Mouse (Mus musculus) heart, embryonic 12.5 days (tissue): ENCODE measurements around the gene Fos. TPM values are rescaled to one million over a fixed set of nuclear protein-coding genes. Genes with fewer than 3 reads are reported as not detected.
"Not testable (repeated sequence)": the region's sequence is repeated elsewhere in the genome, so short reads cannot be mapped to it uniquely, and the experiment has no call there.

Experiments
- ATAC-seq: fragments of 200-750 bp; cut with Nextera tagmentation; 2 replicates; pipeline ENCODE4 v1.8.0; 2017; ENCODE audit warnings: moderate TSS enrichment, moderate library complexity; ENCODE audit not compliant: insufficient number of reproducible peaks, low FRiP score
- H3K27ac ChIP-seq: fragments of 300-500 bp; sonication (generic); 2 replicates; pipeline ENCODE4 v1.5.1; 2016; ENCODE audit warnings: mild to moderate bottlenecking, moderate library complexity; ENCODE audit not compliant: poor library complexity, severe bottlenecking
- H3K27me3 ChIP-seq: fragments of 300-500 bp; sonication (generic); replicated peaks from 2 replicates; pipeline ENCODE4 v1.6.1; 2016; ENCODE audit warnings: mild to moderate bottlenecking, moderate library complexity
- H3K36me3 ChIP-seq: fragments of 300-500 bp; sonication (generic); 2 replicates; pipeline ENCODE4 v1.6.1; 2016; ENCODE audit warnings: mild to moderate bottlenecking, moderate library complexity
- H3K4me1 ChIP-seq: fragments of 300-500 bp; sonication (generic); replicated peaks from 2 replicates; pipeline ENCODE4 v1.6.1; 2016; ENCODE audit warnings: mild to moderate bottlenecking
- H3K4me2 ChIP-seq: fragments of 300-500 bp; sonication (generic); 2 replicates; pipeline ENCODE4 v1.6.1; 2016; ENCODE audit warnings: mild to moderate bottlenecking, moderate library complexity
- H3K4me3 ChIP-seq: fragments of 300-500 bp; sonication (generic); 2 replicates; pipeline ENCODE4 v1.5.1; 2016; ENCODE audit warnings: mild to moderate bottlenecking
- H3K9ac ChIP-seq: fragments of 300-500 bp; sonication (generic); 2 replicates; pipeline ENCODE4 v1.6.1; 2016; ENCODE audit warnings: mild to moderate bottlenecking, moderate library complexity
- H3K9me3 ChIP-seq: fragments of 300-500 bp; sonication (generic); replicated peaks from 2 replicates; pipeline ENCODE4 v1.6.1; 2016; ENCODE audit warnings: mild to moderate bottlenecking, moderate library complexity
- WGBS: fragments of 180-500 bp; shearing (Covaris S2); methylation state at CpG from one replicate; pipeline ENCODE4 v1.1.7; 2016; 5-methylcytosine and 5-hydroxymethylcytosine counted together
- polyA plus RNA-seq: library from polyadenylated mRNA; unstranded; fragments of >200 nt; fragmentation: Nextera tagmentation; extraction: Ambion mirVana; gene quantifications from 2 replicates; pipeline ENCODE4 v1.2.1, GENCODE M21; 2016

Fos gene
- polyA plus RNA-seq, 1 experiment from 2014 or later, result 5.9 TPM

GRCm38 (mm10) chr12:85524193-85524858, 50.6 kb downstream of the Fos start:
- Histone ChIP-seq H3K4me3 (no peak overlapping the region), H3K4me1 (peaks cover 7% of the 10 kb centered on the region), H3K9me3 (no peaks in the 10 kb centered on the region), H3K36me3 (no peaks in the 10 kb centered on the region), H3K9ac (no peak overlapping the region), H3K27ac (no peak overlapping the region), H3K4me2 (no peak overlapping the region), H3K27me3 (no peaks in the 10 kb centered on the region)
- no peak for ATAC-seq
- 57% methylated on average over 8 of the region's 8 CpGs for WGBS

GRCm38 (mm10) chr12:85524859-85525495, 51.3 kb downstream of the Fos start:
- H3K36me3 ChIP-seq, H3K4me1 ChIP-seq, H3K27ac ChIP-seq, H3K27me3 ChIP-seq, H3K4me3 ChIP-seq, H3K9ac ChIP-seq, ATAC-seq, H3K9me3 ChIP-seq, H3K4me2 ChIP-seq: not testable (repeated sequence)
- WGBS, result 61% methylated on average over 11 of the region's 11 CpGs

Other genes starting within 250 kb of the Fos start
- gene Mlh3, start 203.3 kb upstream of the Fos start, polyA plus RNA-seq, result 7.3 and 7.9 TPM in 2 replicates
- gene Acyp1, start 185.5 kb upstream of the Fos start, polyA plus RNA-seq, result 70.0 and 75.1 TPM in 2 replicates
- gene Zc2hc1c, start 185.3 kb upstream of the Fos start, polyA plus RNA-seq, result 0.81 and 0.96 TPM in 2 replicates
- gene Nek9, start 134.5 kb upstream of the Fos start, polyA plus RNA-seq, result 33.8 and 33.9 TPM in 2 replicates
- gene Tmed10, start 99.0 kb upstream of the Fos start, polyA plus RNA-seq, result 319 and 324 TPM in 2 replicates
- gene Jdp2, start 125.1 kb downstream of the Fos start, polyA plus RNA-seq, result 0.56 and 0.90 TPM in 2 replicates
- gene Batf, start 212.8 kb downstream of the Fos start, polyA plus RNA-seq, result 3.8 and 4.0 TPM in 2 replicates